Mouse (Mus musculus): ENCODE results near the gene Chp2. TPM values are rescaled to one million over a fixed set of nuclear protein-coding genes. Genes with fewer than 3 reads are reported as not detected.

Gene Chp2
- polyA plus RNA-seq, 1 experiment from 2014 or later, result 54.5 TPM

GRCm38 (mm10) chr7:122245976-122246375, 26.7 kb downstream of the Chp2 start:
- Histone ChIP-seq H3K4me3 (ENCODE audit: low read depth, low read length) (no peak overlapping the region), H3K9me3 (ENCODE audit: control insufficient read depth) (no peaks in the 10 kb centered on the region), H3K36me3 (ENCODE audit: control insufficient read depth, insufficient read depth) (no peaks in the 10 kb centered on the region), H3K4me1 (replicated peaks; ENCODE audit: control insufficient read depth, insufficient read depth, low read length) (no peaks in the 10 kb centered on the region), H3K9ac (ENCODE audit: low read depth, low read length) (no peak overlapping the region), H3K27me3 (replicated peaks; ENCODE audit: control insufficient read depth, insufficient read depth, low read length) (no peaks in the 10 kb centered on the region), H3K27ac (ENCODE audit: low read depth, low read length) (no peak overlapping the region), H3K4me2 (replicated peaks; ENCODE audit: low read depth) (no peak overlapping the region)
- no peak for ATAC-seq
- TF ChIP-seq CTCF (IDR thresholded peaks at IDR 0.05; ENCODE audit: low read depth), result no peak
- 45% methylated on average over 5 of the region's 5 CpGs for WGBS

GRCm38 (mm10) chr7:122247254-122247864, 28.1 kb downstream of the Chp2 start:
- Histone ChIP-seq H3K27ac (ENCODE audit: low read depth, low read length) (no peak overlapping the region), H3K4me2 (replicated peaks; ENCODE audit: low read depth) (no peak overlapping the region), H3K9ac (ENCODE audit: low read depth, low read length) (no peak overlapping the region), H3K4me3 (ENCODE audit: low read depth, low read length) (no peak overlapping the region), H3K27me3 (replicated peaks; ENCODE audit: control insufficient read depth, insufficient read depth, low read length) (no peaks in the 10 kb centered on the region), H3K4me1 (replicated peaks; ENCODE audit: control insufficient read depth, insufficient read depth, low read length) (no peaks in the 10 kb centered on the region), H3K9me3 (ENCODE audit: control insufficient read depth) (no peaks in the 10 kb centered on the region), H3K36me3 (ENCODE audit: control insufficient read depth, insufficient read depth) (no peaks in the 10 kb centered on the region)
- 80% methylated on average over 10 of the region's 10 CpGs for WGBS
- TF ChIP-seq CTCF (IDR thresholded peaks at IDR 0.05; ENCODE audit: low read depth), result no peak
- no peak for ATAC-seq

GRCm38 (mm10) chr7:122249321-122249821, 30.1 kb downstream of the Chp2 start:
- Histone ChIP-seq H3K4me1 (replicated peaks; ENCODE audit: control insufficient read depth, insufficient read depth, low read length) (no peaks in the 10 kb centered on the region), H3K36me3 (ENCODE audit: control insufficient read depth, insufficient read depth) (no peaks in the 10 kb centered on the region), H3K4me3 (ENCODE audit: low read depth, low read length) (no peak overlapping the region), H3K4me2 (replicated peaks; ENCODE audit: low read depth) (no peak overlapping the region), H3K9me3 (ENCODE audit: control insufficient read depth) (no peaks in the 10 kb centered on the region), H3K27me3 (replicated peaks; ENCODE audit: control insufficient read depth, insufficient read depth, low read length) (no peaks in the 10 kb centered on the region), H3K9ac (ENCODE audit: low read depth, low read length) (no peak overlapping the region), H3K27ac (ENCODE audit: low read depth, low read length) (no peak overlapping the region)
- WGBS, result 80% methylated on average over 9 of the region's 9 CpGs
- no peak for ATAC-seq
- no peak for TF ChIP-seq CTCF (IDR thresholded peaks at IDR 0.05; ENCODE audit: low read depth)

DNA sequence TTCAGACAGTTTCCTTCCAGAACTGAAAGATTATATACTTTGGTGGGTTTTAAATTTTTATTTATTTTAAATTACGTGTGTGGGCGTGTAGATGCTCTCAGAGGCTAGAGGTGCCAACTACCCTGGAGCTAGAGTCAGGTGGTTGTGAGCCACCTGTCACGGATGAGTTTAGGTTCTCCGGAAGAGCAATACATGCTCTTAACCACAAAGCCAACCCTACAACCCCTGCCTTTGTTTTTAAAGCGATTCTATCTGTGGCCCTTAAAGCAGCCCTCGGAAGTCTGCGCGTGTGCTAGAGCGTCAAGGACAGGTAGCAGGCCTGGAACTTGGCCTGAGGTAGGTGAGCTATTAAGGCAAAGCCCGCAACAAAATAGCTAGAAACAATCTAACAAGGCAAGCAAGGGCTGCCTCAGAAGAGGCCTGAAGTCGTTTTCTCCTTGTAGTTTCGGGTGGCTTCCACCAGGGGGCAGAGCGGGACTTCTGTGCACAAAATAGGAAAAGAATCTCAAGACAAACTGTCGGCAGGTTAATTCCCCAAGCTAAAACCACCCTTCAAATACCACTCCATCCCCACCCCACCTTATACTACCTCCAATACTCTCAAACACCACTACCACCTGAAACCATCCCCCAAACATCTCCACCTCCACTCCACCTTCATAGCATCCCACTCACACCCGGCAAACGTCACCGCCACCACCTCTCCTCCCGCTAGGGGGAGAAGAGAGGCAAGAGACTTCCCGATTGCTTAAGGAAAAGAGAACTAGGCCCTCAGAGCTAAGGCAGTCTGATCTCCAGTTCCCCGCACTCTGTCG, 32.1 kb downstream of the Chp2 start:
- H3K9me3 ChIP-seq (ENCODE audit: control insufficient read depth), result no peaks in the 10 kb centered on the region
- no peak overlapping the region for H3K4me2 ChIP-seq (replicated peaks; ENCODE audit: low read depth)
- no peaks in the 10 kb centered on the region for H3K36me3 ChIP-seq (ENCODE audit: control insufficient read depth, insufficient read depth)
- H3K27ac ChIP-seq (ENCODE audit: low read depth, low read length), result no peak overlapping the region
- H3K4me1 ChIP-seq (replicated peaks; ENCODE audit: control insufficient read depth, insufficient read depth, low read length), result no peaks in the 10 kb centered on the region
- 0 out of 2 replicates have a peak, but pooled peaks have one; percentile 36 for ATAC-seq
- H3K9ac ChIP-seq (ENCODE audit: low read depth, low read length), result no peak overlapping the region
- H3K4me3 ChIP-seq (ENCODE audit: low read depth, low read length), result no peak overlapping the region
- H3K27me3 ChIP-seq (replicated peaks; ENCODE audit: control insufficient read depth, insufficient read depth, low read length), result no peaks in the 10 kb centered on the region
- TF ChIP-seq CTCF (IDR thresholded peaks at IDR 0.05; ENCODE audit: low read depth), result peak; percentile 84
- 30% methylated on average over 21 of the region's 21 CpGs for WGBS

GRCm38 (mm10) chr7:122256722-122257121, 37.4 kb downstream of the Chp2 start:
- no peak overlapping the region for H3K4me3 ChIP-seq (ENCODE audit: low read depth, low read length)
- H3K36me3 ChIP-seq (ENCODE audit: control insufficient read depth, insufficient read depth), result no peaks in the 10 kb centered on the region
- TF ChIP-seq CTCF (IDR thresholded peaks at IDR 0.05; ENCODE audit: low read depth), result no peak
- H3K27me3 ChIP-seq (replicated peaks; ENCODE audit: control insufficient read depth, insufficient read depth, low read length), result no peaks in the 10 kb centered on the region
- no peak overlapping the region for H3K4me2 ChIP-seq (replicated peaks; ENCODE audit: low read depth)
- no peaks in the 10 kb centered on the region for H3K4me1 ChIP-seq (replicated peaks; ENCODE audit: control insufficient read depth, insufficient read depth, low read length)
- H3K9ac ChIP-seq (ENCODE audit: low read depth, low read length), result no peak overlapping the region
- no peak overlapping the region for H3K27ac ChIP-seq (ENCODE audit: low read depth, low read length)
- H3K9me3 ChIP-seq (ENCODE audit: control insufficient read depth), result no peaks in the 10 kb centered on the region
- ATAC-seq, result no peak
- 70% methylated on average over 7 of the region's 7 CpGs for WGBS

- Histone ChIP-seq H3K9me3 (ENCODE audit: control insufficient read depth) (no peaks in the 10 kb centered on the region), H3K4me2 (replicated peaks; ENCODE audit: low read depth) (no peak overlapping the region), H3K9ac (ENCODE audit: low read depth, low read length) (no peak overlapping the region), H3K4me3 (ENCODE audit: low read depth, low read length) (no peak overlapping the region), H3K27me3 (replicated peaks; ENCODE audit: control insufficient read depth, insufficient read depth, low read length) (no peaks in the 10 kb centered on the region), H3K27ac (ENCODE audit: low read depth, low read length) (no peak overlapping the region), H3K4me1 (replicated peaks; ENCODE audit: control insufficient read depth, insufficient read depth, low read length) (no peaks in the 10 kb centered on the region), H3K36me3 (ENCODE audit: control insufficient read depth, insufficient read depth) (no peaks in the 10 kb centered on the region)
- no peak for ATAC-seq
- no peak for TF ChIP-seq CTCF (IDR thresholded peaks at IDR 0.05; ENCODE audit: low read depth)
- 78% methylated on average over 4 of the region's 4 CpGs for WGBS
Measured at GRCm38 (mm10) chr7:122258521-122258920, 39.2 kb downstream of the Chp2 start.

Measured in intestine, postnatal 0 days (tissue).